Mouse (Mus musculus) brain, adult 2 months (tissue): Measurements from ENCODE around the gene Ranbp10.

Experiments
- DNase-seq: peaks from one replicate; pipeline ENCODE4 v3.0.0; 2011; ENCODE audit warnings: low read depth, low spot score

The Ranbp10 gene

GRCm38 (mm10) chr8:105788927-105789326 is 38.2 kb downstream of the Ranbp10 start:
- no peak for DNase-seq

- peak; percentile 39 for DNase-seq
Observed at GRCm38 (mm10) chr8:105788241-105788640, 38.9 kb downstream of the Ranbp10 start.

GRCm38 (mm10) chr8:105780298-105780697 is 46.9 kb downstream of the Ranbp10 start:
- no peak for DNase-seq

- DNase-seq = no peak
Observed at GRCm38 (mm10) chr8:105777833-105778232, 49.3 kb downstream of the Ranbp10 start.

- DNase-seq = peak; percentile 69
Observed at GRCm38 (mm10) chr8:105774498-105774897, 52.7 kb downstream of the Ranbp10 start.

GRCm38 (mm10) chr8:105773441-105773861 is 53.7 kb downstream of the Ranbp10 start:
- peak; percentile 61 for DNase-seq

GRCm38 (mm10) chr8:105771398-105772175 is 55.6 kb downstream of the Ranbp10 start:
- DNase-seq = no peak

- DNase-seq = no peak
Observed at GRCm38 (mm10) chr8:105770609-105771008, 56.5 kb downstream of the Ranbp10 start.

GRCm38 (mm10) chr8:105768485-105769257 is 58.5 kb downstream of the Ranbp10 start:
- DNase-seq = peak; percentile 29

- peak; percentile 96 for DNase-seq
Observed at GRCm38 (mm10) chr8:105758277-105759108, 68.7 kb downstream of the Ranbp10 start, which contains the start of gene Gfod2. Gene Gfod2 (minus strand): TSS chr8:105758664.

GRCm38 (mm10) chr8:105757796-105758276 is 69.3 kb downstream of the Ranbp10 start:
- no peak for DNase-seq

GRCm38 (mm10) chr8:105754688-105755087 is 72.5 kb downstream of the Ranbp10 start:
- DNase-seq = no peak

GRCm38 (mm10) chr8:105753916-105754315 is 73.2 kb downstream of the Ranbp10 start:
- DNase-seq = no peak

- DNase-seq = peak; percentile 66
Observed at GRCm38 (mm10) chr8:105750606-105751005, 76.5 kb downstream of the Ranbp10 start.

GRCm38 (mm10) chr8:105743301-105743700 is 83.8 kb downstream of the Ranbp10 start:
- no peak for DNase-seq

GRCm38 (mm10) chr8:105739216-105739615 is 87.9 kb downstream of the Ranbp10 start:
- no peak for DNase-seq

GRCm38 (mm10) chr8:105732186-105732585 is 95.0 kb downstream of the Ranbp10 start:
- no peak for DNase-seq

GRCm38 (mm10) chr8:105727397-105728124 is 99.6 kb downstream of the Ranbp10 start:
- DNase-seq = no peak

GRCm38 (mm10) chr8:105725726-105726125 is 101.4 kb downstream of the Ranbp10 start:
- no peak for DNase-seq

GRCm38 (mm10) chr8:105722861-105723260 is 104.3 kb downstream of the Ranbp10 start:
- DNase-seq = no peak

GRCm38 (mm10) chr8:105719637-105720036 is 107.5 kb downstream of the Ranbp10 start:
- DNase-seq = no peak
